Mouse (Mus musculus): Measurements from ENCODE around the gene Son. TPM values are rescaled to one million over a fixed set of nuclear protein-coding genes. Genes with fewer than 3 reads are reported as not detected.

Son gene
- 100 to 1,000 TPM in 1 of 2 experiments, 10 to 100 TPM in 1; 87.4 to 101 TPM for total RNA-seq (2021)
- long read RNA-seq, experiment 1, full-length matches to known transcripts = 1 of 58 reads
- long read RNA-seq, experiment 1, partial matches to known transcripts = 51 of 58 reads
- long read RNA-seq, experiment 1, other reads (novel, unspliced or antisense) = 6 of 58 reads
- long read RNA-seq, experiment 2, partial matches to known transcripts = 88 of 95 reads
- long read RNA-seq, experiment 2, other reads (novel, unspliced or antisense) = 7 of 95 reads

DNA sequence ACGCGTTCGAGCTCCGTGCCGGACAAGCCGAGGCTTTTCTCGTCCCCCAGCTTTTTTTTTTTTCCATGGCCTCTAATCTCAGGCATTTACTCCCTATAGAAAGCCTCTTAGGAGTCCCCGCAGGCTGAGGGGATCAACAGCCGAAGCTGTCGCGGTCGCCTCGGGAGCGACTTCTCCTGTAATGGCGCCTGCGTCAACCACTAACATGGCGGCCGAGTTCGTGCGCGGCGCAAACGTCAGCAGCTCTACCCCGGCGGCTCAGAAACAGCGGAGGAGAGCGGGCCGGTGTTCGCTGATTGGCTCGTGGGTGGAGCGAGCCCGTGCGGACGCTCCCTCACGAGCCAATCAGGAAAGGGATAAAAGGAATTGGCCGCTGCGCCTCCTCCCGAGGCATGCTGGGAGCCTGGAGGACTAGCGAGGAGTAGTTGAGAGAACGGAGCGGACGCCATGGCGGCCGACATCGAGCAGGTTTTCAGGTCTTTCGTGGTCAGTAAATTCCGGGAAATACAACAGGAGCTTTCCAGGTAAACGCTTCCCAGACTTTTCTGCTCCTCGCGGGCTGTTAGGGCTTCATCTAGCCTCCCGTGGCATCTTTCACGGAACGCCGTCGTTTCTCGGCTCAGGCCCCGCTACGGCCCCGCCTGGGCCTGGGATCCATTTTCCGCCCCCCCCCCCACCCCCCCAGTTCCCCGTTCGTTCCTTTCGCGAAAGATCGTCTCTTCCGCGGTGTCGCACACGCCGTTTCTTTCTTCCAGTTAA is at the start of gene Son:
Son (plus strand) TSS at position 46 of the 759 bp plus-strand sequence.
- peak; percentile 89 to 96 for DNase-seq
- intact Hi-C loops (cut with DNase I) = loop anchor here (5.0 kb wide), 2 partner anchors 40 to 50 kb away; partner anchors contain the start of genes Donson and Tmem50b

DNA sequence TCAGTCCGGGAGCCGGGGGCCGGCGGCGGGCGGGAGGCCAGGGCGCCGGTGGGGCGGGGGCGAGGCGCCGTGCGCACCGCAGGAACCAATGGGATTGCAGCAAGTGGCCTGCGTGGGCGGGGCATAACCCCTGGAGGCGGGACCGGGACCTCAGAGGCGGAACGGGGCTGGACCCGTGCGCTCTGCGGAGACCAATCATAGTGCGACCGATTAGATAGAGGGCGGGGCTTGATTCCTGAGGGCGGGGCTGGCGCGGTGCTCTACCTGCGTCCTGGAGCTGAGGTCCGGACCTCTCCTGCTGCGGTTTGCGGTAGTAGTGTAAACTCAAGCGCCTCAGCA is 49.7 kb upstream of the Son start, which contains the start of gene Tmem50b:
Tmem50b (minus strand) TSS at position 129 of the 339 bp plus-strand sequence.
- peak; percentile 98 to 99 for DNase-seq
- intact Hi-C loops (cut with DNase I) = loop anchor here (5.0 kb wide), 1 partner anchor 50 kb away; the partner anchor contains the start of genes Gart and Son

GRCm38 (mm10) chr16:91599242-91599641 is 48.1 kb upstream of the Son start:
- no peak for DNase-seq
- intact Hi-C loops (cut with DNase I) = loop anchor here (5.0 kb wide), 1 partner anchor 48 kb away; the partner anchor contains the start of genes Gart and Son

DNA sequence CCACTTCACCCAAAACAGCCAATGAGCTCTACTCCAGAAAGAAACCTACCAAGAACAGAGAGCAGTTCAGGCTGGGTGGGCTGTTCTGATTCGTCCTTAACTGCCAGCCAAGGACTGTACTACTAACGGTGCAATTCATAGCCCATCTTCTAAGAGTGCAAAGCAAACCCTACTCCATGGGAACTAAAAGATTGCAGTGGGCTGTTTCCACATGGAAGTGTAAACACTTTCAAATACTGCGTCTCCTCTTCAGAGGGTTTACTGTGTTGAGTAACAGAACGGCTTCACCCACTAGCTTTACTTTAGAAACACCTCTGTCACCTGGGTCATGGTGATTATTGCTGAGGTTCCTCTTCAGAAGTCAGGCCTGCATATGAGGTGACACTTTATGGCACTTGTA is 46.2 kb upstream of the Son start:
- intact Hi-C loops (cut with DNase I) = no loop called here
- no peak for DNase-seq

DNA sequence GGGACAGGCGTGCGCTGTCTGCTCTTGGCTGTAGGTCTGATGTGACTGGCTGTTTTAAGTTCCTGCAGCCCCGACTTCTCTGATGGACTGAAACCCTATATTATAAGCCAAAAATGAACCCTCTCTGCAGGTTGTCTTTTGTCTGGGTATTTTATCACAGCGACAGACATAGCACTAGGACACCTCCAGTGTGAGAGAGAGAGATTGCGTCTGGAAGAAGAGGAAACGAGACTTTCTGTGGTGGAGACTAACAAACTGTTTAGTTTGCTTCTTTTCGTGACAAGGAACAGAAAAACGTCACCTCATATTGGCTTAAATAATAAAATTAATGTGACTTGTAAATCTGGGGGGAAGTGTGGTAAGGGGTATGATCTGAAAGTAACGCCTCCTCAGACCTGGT is 45.6 kb upstream of the Son start:
- intact Hi-C loops (cut with DNase I) = no loop called here
- DNase-seq = no peak

- DNase-seq = no peak
- intact Hi-C loops (cut with DNase I) = no loop called here
Measured at GRCm38 (mm10) chr16:91605156-91605555, 42.1 kb upstream of the Son start.

DNA sequence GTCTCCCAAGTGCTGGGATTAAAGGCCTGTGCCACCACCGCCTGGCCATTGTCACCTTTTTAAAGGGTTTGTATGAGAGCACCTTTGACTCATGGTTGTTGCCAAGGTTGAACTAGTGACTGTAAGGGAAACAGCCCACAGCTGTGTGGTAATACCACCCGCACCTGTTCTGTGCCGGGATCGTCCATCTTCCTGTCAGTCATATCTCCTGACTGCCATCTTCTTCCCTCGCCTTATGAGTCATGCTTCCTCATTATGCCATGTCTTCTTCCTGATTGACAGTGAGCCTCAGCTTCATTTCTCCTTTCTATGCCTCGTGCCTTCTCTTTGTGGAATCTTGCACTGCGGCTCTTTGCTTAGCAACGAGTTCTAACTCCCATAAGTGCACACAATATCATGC is 40.3 kb upstream of the Son start:
- intact Hi-C loops (cut with DNase I) = no loop called here
- no peak for DNase-seq

DNA sequence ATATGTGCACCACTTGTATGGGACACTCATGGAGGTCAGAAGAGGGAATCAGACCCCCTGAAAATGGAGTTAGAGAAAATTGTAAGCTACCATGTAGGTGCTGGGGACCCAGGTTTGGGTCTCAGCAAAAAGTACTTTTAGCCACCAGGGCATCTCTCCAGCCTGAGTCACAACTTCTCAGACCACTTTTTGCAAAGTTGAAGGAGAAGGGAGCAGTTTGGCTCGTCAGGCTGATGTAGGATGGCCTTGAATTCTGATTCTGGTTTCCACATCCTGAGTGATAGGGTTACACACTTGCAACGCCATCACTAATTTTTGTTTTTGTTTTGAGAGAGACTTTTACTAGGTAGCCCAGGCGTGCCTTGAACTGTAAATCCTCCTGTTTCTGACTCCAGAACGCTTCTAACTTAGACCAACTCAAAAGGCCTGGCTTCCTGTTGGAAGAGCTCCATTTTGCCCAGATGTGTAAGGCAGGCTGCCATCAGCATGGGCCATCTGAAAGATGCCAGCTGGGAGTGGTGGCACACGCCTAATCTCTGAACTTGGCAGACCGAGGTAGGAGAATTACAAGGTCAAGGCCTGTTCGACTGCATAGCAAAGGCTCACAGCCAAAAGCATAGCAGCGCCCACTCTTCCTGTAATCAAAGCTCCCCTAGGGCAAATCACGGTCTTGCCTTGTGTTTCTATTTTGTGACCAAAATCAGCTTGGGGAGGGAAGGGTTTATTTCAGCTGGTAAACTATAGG is 37.6 kb upstream of the Son start:
- no peak for DNase-seq
- intact Hi-C loops (cut with DNase I) = no loop called here

GRCm38 (mm10) chr16:91611248-91611647 is 36.1 kb upstream of the Son start:
- DNase-seq = no peak
- intact Hi-C loops (cut with DNase I) = no loop called here

GRCm38 (mm10) chr16:91612525-91612924 is 34.8 kb upstream of the Son start:
- no peak for DNase-seq
- intact Hi-C loops (cut with DNase I) = no loop called here

- intact Hi-C loops (cut with DNase I) = no loop called here
- no peak for DNase-seq
Measured at GRCm38 (mm10) chr16:91614552-91614951, 32.8 kb upstream of the Son start.

DNA sequence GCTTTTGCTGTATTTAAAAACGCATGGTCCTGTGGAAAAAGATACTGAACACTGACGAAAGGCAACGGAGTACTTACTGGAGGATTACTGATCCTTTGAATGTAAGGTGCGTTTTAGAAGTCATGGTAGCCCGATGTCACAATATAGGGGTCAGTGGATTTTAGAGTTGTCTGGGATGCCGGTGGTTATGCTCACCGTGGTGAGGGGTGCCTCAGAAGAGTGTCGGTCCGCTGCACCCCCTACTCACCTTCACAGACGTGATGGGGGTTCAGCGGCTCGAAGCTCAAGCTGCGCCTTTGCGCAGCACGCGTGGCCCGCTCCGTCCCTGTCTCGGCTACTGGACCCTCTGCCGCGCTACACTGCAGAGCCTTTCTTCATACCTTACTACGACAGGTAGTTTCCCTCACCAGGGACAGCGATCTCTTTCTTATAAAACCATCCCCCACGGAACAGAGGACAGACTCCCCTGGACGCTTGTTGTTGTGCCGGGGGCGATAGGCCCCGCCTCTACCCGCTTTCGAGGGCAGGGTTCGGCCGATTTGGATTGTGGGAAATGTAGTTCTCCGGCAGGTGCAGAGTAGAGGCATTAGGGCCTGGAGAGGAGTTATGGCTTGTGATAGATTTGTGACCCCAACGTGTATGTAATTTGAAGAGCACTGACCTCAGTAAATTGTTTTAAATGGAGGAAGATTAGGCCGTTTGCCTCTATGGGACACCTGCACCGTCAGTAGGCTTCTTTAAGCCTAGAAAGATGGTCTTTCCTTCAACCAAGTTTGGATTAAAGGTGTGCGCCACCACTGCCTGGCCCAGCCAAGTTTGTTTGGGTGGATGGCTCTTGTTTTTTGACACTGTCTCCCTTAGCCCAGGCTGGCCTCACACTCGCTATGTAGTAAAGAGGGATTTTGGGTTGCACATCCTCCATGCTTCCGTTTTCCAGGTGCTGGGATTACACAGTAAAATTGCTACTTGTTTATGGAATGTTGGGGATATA is 28.5 kb upstream of the Son start, which contains the start of gene Dnajc28:
Dnajc28 (minus strand) TSS at position 516 of the 991 bp plus-strand sequence.
- intact Hi-C loops (cut with DNase I) = no loop called here
- DNase-seq = peak; percentile 65 to 70

DNA sequence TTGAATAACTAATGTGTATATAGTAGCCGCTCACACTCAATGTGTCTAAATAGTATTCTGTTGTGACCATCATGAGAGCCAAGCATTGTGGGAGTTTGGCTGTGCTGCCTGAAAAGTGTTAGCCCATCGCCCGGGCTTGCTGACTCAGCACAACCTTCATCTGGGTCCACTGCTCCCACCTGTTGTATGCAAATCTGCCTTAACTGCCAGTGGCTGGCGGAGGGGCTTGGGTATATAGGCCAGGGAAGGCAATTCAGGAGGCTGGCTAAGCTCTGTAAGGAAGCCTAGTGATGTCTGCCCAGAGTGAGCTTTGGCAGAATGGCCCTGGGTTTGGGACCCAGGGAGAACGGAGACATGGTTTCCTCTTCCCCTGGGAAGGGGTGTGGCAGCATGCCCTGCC is 27.1 kb upstream of the Son start:
- intact Hi-C loops (cut with DNase I) = no loop called here
- DNase-seq = no peak

DNA sequence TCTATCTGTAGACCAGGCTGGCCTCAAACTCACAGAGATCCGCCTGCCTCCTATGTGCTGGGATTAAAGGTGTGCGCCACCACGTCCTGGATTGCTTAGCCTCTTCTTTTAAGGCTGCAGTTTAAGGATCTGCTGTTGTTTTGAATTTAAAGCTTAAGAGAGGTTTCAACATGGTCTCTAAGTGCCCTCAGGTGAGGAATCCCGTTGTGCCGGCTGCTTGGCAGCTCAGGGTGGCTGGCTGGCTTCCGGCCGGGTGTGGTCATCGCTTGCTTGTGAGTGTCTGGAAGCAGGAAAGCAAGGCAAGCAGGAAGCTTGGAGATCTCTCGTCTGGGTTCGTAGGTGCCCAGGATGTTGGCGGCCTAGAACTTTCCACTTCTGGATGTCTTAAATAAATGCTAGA is 26.3 kb upstream of the Son start:
- DNase-seq = no peak
- intact Hi-C loops (cut with DNase I) = no loop called here

GRCm38 (mm10) chr16:91623074-91623473 is 24.2 kb upstream of the Son start:
- no peak for DNase-seq
- intact Hi-C loops (cut with DNase I) = no loop called here

DNA sequence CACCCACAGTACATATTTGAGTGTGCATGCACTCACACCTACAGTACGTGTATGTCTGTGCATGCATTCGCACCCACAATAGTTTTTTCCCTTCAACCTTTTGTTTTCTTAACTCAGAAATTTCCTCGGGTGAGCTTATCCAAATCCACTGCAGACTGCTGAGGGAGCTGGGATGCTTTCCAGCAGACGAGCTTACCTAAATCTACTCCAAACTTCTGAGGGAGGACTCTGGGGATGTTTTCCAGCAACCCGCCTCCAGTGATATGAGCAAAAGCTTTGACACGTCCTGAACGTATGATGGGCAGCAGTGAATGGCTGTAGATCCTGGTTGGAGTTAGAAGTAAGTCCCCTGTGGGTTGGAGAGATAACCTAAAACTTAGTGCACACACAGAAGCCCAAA is 19.5 kb upstream of the Son start:
- no peak for DNase-seq
- intact Hi-C loops (cut with DNase I) = no loop called here

- intact Hi-C loops (cut with DNase I) = no loop called here
- no peak for DNase-seq
Measured at GRCm38 (mm10) chr16:91628673-91629072, 18.6 kb upstream of the Son start.

DNA sequence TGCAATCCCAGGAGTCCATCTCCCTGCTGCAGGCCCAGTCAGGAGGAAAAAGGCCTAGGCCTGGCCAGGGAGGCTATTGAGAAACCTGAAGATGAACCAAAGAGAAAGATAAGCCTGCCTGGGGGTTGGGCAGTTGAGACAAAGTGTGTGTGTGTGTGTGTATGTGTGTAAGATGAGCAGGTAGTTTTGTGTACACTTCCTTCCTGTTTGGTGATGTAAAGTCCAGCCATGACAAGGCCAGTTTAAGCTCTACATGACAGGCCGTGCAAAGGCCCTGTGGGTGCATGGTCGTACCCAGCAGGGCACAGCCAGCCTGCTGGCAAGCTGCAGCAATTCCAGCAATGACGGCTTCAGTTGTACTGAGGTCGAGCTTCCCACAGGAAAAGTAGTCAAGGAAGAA is 17.6 kb upstream of the Son start:
- intact Hi-C loops (cut with DNase I) = no loop called here
- no peak for DNase-seq

- intact Hi-C loops (cut with DNase I) = no loop called here
- no peak for DNase-seq
Measured at GRCm38 (mm10) chr16:91630584-91630983, 16.7 kb upstream of the Son start.

DNA sequence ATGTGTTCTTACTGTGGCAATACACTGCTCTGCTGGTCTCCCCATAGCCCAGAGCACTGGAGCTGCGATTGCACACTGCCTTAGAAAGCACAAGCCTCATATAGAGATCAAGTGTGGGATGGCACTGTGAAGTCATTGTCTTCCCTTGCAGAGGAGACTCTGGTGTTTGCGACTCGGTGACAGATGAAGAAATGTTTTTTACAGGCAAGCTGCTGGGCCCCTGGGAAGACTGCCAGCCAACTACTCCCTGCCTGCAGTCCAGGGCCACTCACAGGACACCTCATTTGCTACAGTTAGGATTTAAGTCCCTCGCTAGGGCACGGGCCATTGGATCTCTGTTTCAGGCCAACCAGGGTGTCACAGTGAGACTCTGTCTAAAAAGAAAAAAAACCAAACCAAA is 14.9 kb upstream of the Son start:
- DNase-seq = no peak
- intact Hi-C loops (cut with DNase I) = no loop called here

Measured in gastrocnemius, postnatal 36 days (tissue).